Mouse (Mus musculus): ENCODE data around the gene Dlgap1.

DNA sequence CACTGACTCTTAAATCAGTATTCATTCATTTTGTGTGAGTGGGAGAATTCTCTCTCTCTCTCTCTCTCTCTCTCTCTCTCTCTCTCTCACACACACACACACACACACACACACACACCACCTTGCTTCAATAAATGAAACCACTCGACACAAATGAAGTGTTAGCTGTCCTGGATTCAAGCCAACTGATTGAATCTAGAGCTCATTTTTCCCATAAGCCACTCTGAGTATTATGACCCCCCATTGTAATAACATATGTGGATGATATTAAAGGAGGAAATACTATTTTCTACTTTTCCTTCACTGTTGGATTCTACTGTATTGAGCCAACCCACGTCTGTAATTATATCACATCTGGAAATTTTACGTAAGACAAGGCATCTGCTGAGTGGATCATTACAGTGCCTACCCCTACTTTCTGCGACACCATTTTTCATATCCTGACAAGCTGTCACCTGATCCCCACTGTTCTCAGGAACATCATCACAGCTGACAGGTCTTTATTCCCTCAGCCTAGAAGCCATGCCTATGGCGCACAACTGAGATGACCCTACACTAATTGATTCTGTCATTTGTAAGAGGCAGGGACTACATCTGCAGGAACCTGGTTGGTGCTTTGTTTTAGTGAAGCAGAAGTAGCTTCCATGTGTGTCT lies 645.7 kb downstream of the Dlgap1 start:
- TF ChIP-seq POLR2A (IDR thresholded peaks at IDR 0.05; ENCODE audit: insufficient read depth, low read depth, low read length): no peak
- TF ChIP-seq CTCF (IDR thresholded peaks at IDR 0.05): no peak
- no peak for TF ChIP-seq EP300 (IDR thresholded peaks at IDR 0.05; ENCODE audit: insufficient read depth, low read depth, low read length)

Data from heart, adult 2 months (tissue).